Mouse (Mus musculus): Measurements from ENCODE around the gene Creb3l4. TPM values are rescaled to one million over a fixed set of nuclear protein-coding genes. Genes with fewer than 3 reads are reported as not detected.

Creb3l4 gene
- total RNA-seq, 4 experiments from 2014 or later: 0.23 to 0.45 TPM; not detected in 2

DNA sequence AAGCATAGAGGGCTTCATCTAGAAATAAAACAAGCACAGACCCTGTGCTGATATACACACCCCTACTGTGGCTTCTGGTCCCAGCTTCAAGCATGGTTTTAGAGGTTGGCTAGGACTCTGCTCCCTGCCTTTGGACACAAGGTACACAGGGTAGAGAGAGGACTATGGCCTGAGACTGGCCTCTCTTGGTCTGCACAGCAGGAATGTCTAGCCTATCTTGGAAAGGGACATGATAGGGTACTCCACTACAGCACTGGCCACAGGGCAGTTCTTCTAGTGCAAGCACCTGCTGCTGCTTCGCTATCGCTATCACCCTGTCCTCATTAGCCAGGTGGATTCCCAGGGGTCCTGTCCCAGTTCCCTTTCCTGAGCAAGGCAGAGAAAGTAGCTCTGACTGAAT is 2.1 kb downstream of the Creb3l4 start:
- no peak for DNase-seq (ENCODE audit: low spot score in 2 of 2)

DNA sequence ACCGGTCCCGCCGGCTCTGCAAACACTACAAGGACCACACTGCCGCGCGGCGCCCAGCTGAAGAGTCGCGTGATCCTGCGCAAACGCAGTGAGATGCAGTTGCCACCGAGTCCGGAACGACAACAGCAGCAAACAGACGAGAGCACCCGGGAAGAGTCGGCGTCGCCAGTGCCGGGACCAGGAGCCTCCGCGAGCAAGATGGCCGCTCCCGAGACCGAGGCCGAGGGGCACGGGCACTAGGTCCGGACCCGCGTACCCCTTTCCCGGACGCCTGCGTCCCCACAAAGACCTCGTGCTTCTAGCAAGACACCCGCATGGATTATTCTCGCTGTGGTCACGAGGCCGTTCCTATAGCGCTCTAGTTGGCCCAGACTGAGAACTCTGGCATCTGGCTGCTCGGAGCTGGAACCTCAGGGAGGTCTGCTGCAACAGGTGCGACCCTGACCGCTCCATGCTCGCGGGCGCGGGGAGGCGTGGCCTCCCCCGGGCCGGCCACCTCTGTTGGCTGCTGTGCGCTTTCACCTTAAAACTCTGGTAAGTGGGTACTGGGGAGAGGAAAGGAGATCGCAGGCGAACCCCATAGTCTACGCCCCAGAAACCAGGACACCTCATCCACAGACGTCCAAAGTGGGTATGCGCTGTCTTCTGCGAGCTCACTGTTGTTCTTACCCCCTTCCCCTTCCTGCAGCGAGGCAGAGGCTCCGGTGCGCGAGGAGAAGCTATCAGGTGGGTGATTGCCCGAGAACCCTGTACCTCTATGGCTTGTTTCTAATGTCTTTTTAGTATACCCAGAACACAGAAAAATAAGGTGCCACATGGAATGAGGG is 11.6 kb downstream of the Creb3l4 start, which contains the start of gene Jtb:
Jtb (plus strand) TSS at position 91 of the 827 bp plus-strand sequence.
- peak; percentile 95 to 96 for DNase-seq (ENCODE audit: low spot score in 2 of 2)

DNA sequence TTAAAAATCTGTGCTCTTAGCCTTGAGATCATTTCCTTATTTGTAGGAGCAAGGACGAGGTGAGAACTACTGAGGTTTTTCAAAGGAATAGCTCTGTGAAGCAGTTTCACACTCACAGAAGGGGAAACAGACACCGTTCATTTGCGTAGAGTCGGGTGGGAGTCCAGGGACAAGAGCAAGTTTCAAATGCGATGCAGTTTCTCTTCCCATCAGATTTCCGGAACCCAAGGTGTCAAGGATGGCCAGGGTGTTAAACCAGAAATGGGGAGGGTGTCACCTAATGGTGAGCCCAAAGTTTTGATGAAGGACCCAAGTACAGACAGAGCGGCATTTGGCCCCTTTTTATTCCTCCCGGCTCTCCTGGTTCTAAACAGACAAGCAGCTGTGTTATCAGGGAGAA is 12.2 kb downstream of the Creb3l4 start:
- no peak for DNase-seq (ENCODE audit: low spot score in 2 of 2)

DNA sequence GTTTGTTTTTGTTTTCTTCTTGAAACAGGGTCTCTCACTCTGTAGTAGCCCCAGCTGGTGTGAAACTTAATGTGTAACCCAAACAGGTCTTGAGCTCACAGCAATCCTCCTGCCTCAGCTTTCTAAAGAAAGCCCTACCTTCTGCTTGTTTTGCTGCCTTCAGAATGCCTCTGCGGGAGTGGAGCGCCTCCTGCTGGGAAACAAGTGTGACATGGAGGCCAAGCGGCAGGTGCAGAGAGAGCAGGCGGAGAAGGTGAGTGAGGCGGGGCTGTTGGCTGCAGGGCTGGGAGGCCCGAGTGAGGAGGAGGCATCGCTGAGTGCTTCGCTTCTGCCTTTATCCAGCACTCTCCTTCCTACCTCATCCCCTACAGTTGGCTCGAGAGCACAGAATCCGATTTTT is 19.0 kb downstream of the Creb3l4 start:
- DNase-seq (ENCODE audit: low spot score in 2 of 2): no peak

DNA sequence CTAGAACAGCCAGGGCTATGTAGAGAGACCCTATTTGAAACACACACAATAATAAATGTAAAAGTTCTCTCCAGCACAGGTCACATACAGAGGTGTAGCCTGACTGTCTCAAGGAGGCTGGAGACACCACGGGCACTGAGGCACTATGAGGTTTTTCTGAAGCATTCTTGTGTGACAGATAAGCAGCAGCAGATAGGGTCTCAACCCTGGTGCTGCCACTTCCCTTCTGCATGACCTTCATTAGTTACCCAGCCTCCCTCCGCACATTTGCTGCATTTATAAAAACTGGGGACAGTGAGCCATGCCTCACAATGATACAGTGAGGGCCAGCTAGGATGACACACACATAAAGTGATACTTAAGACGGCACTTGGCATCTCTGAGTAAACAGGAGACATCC is 20.4 kb downstream of the Creb3l4 start:
- no peak for DNase-seq (ENCODE audit: low spot score in 2 of 2)

DNA sequence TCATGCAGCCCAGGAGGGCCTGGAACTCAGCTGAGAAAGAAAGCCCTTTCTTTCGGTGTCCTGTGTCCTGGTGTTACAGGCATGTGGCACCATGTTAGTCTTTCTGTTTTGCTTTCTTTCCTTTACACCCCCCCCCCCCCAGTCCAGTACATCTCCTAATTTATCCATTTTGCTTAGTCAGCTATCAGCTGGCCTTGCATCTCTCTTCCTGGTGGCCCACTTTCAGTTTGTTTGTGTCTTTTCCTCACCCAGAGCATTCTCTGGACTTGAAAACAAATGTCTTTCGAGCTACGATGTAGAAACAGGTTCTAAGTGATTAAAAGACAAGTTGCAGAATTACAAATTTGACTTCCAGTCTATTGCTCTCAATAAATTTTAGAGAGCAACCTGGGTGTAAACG is 20.9 kb downstream of the Creb3l4 start:
- no peak for DNase-seq (ENCODE audit: low spot score in 2 of 2)

DNA sequence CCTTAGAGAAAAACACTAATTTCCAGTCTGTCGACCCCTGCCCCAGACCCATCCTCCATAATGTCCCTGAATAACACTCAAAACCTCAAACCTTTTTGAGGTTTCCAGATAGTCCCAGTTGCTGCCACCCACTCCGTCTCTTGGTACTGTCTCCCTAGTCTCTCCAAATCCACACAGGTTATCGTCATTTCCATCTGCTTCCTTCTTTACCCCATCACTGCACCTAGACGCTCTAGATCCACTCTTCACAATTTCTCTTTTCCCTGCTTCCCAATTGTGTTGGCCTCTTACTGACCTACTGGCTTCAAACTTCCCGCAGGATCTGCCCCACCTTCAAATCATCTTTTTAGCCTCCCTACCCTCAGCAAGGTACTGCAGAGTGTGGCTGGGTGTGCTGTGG is 22.2 kb downstream of the Creb3l4 start:
- no peak for DNase-seq (ENCODE audit: low spot score in 2 of 2)

DNA sequence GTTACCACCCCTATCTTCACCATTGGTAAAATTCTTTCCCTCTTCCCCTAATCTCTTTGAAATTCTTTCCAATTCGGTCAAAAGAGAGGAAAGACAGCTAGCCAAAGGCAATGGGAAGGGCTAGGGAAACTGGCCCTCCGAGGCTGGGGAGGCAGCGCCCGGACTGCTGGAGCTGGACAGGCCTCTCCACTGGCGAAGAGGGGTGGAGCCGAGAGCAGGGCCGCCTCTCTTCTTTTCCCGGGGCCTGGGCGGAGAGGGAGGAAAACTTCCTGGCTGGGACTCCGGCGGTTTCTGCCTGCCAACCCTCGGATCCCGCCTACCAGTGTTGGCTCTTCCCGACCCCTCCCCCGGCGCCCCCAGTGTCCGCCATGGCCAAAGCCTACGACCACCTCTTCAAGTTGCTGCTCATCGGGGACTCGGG is 22.8 kb downstream of the Creb3l4 start:
- DNase-seq (ENCODE audit: low spot score in 2 of 2): peak in 1 of 2 experiments; percentile 18

DNA sequence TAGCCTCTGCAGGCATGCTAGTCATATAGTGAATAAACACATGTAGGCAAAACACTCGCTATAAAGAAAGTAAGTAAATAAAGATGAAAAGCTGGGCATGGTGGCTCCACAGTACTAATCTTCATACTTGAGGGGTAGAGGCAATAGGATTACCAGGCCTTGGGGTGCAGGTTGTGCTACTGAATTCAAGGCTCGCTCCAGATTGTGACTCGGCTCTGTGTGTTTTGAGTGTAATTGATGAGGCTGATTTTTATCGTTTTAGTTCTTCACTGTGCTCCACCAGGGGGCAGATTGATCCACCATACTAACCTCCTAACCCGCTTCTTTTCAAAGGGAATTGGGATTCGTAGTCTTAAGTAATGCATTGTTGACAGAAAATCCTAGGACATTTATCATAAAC is 23.2 kb downstream of the Creb3l4 start:
- DNase-seq (ENCODE audit: low spot score in 2 of 2): peak in 1 of 2 experiments; percentile 65

DNA sequence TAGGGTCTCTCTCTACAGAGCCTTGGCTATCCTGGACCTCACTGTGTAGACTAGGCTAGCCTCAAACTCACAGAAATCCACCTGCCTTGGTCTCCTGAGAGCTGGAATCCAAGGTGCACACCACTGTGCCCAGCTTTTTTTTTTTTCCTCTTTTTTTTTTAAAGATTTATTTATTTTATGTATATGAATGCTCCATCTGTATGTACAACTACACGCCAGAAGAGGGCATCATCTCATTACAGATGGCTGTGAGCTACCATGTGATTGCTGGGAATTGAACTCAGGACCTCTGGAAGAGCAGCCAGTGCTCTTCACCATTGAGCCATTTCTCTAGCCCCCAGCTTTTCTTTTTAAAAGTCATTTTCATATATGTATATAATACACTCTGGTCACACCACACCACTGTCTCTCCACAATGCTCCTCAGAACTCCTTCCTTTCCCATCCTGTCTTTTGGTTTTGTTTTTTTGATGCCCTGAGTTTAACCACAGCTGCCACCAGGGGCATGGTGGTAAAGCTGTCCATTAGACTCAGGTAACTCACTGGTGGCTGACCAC is 27.4 kb downstream of the Creb3l4 start:
- no peak for DNase-seq (ENCODE audit: low spot score in 2 of 2)

DNA sequence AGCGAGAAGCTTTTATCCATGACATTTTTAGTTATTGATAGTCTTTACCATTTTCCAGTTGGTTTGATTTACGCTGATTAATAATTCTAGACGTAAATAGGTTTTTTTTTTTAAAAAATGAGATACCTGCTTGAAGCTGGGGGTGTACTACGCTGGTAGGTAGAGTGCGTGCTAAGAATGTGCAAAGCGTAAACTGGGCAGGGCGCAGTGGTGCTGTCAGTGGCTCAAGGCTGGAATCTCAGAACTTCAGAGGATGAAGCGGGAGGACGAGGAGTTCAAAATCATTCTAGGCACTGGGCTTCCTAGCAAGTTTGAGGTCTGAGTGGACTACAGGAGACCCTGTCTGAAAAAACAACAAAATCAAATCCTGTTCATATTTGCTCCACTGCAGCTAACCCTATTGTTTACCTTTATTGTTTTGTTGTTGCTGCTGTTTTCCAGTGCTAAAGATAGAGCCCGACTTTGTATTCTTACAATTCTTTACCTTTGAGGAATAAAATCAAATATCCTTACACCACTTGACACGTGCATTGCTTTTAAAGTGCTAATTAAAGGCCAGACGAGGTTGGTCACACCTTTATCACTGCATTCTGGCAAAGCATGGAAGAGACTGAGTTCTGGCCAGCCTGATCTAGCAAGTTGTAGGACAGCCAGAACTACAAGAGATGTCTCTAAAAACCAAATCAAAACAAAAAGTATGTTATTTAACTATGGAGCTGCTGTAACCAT is 29.2 kb downstream of the Creb3l4 start:
- no peak for DNase-seq (ENCODE audit: low spot score in 2 of 2)

DNA sequence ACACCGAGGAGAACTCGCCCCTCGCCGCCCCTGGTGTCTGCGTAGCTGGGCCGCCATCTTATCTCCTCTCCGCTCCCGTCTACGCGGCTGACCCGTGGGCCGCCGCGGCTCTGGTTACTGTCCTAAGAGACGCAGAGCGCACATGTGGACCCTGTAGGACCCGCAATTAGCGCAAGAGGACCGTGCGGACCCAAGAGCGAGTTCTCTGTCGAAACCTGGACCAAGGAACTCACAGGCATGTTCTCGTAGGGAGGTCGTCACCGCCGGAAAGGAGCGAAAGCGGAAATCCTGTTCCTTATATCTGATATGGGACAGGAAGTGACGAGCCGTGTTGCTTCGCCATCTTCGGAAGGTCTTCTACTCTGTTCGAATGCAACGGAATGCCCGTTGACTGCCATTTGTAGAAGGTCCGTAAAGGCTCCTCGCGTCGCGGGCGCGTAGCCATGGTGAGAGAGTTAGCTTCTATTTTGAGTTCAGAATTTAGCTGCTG is 29.9 kb downstream of the Creb3l4 start, which contains the start of the genes Rps27 and Rab13:
Rps27 (minus strand) TSS at position 275 of the 490 bp plus-strand sequence.
Rab13 (plus strand) TSS at position 319 of the 490 bp plus-strand sequence.
- DNase-seq (ENCODE audit: low spot score in 2 of 2): peak; percentile 93 to 94

DNA sequence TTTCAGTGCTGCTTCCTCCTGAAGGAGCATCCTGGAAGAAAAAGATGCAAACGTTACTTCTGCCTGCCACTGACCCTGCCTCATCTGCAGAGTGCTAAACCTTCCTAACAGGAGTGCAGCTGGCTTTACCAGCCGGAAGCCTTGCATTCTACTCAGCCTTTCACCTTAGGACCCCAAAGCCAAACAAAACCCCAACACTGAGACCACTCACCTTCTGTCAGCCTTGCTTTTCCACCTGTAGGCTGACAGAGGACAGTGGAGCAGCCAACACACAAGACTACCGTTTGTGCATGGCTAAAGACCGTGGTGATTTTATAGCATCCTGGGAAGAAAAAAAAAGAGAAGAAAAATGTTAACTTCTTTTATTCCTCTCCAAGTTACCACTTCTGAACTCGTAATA is 30.6 kb downstream of the Creb3l4 start:
- no peak for DNase-seq (ENCODE audit: low spot score in 2 of 2)

DNA sequence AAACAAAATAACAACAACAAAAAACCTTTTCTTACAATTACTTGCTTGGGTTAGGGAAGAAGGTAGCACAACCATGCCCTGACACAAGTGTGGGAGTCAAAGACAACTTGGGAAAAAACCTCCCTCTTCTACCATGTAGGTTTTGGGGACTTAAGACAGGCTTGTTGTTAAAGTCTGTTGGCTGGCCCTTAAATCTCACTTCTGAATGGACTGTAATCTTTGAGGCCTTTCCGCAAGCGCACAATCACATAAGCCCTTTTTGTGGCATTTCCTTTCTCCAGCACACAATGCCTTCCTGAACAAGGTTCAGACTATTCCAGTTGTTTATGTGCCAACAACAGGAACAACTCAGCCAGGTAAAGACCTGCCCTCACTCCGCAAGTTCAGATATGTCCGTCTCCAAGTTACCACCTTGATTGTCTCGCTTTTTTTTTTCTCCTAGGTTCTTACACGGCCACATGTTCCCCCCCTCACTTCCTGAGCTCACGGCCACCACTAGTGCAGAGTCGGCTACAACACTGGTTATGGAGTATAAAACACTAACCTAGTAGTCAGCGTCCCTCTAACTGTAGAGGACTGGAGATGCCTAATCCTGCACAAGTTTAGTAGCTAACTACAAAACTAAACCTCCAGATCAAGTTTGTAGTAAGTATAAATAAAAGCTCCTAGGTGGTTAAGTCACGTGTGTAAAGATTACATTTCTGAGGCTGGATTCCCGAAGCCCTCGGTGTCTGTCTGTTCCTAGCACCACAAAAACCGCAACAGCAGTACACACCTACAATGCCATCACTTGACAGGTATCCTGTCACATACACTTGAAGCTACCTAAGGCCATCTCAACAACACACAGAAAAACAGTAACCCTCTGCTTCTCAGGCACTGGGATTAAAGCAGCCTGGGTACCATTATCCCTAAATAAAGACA is 31.6 kb downstream of the Creb3l4 start:
- no peak for DNase-seq (ENCODE audit: low spot score in 2 of 2)

DNA sequence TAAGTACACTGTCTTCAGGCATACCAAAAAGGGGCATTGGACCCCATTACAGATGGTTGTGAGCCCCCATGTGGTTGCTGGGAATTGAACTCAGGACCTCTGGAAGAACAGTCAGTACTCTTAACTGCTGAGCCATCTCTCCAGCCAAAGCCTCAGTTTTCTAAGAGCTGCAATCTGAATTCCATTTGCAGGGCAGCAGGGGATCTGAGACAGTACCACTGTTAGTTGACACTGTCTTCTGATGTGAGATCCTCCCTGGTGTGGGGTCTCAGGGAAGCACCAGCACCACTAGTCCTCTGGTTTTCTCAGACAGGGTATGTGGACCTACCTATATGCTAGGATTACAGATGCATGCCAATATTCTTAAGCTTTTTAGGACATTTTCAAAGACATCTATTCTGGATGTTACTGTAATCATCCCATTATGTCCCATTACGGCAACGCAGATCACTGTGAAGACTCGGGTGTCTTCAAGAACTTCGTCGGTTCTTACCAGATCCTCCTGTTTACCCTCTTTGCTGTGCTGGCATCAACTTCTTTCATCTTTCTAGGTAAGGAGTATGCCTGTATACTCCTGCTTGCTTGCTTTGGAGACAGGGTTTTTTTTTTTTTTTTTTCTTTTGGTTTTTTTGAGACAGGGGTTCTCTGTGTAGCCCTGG is 33.3 kb downstream of the Creb3l4 start:
- no peak for DNase-seq (ENCODE audit: low spot score in 2 of 2)

DNA sequence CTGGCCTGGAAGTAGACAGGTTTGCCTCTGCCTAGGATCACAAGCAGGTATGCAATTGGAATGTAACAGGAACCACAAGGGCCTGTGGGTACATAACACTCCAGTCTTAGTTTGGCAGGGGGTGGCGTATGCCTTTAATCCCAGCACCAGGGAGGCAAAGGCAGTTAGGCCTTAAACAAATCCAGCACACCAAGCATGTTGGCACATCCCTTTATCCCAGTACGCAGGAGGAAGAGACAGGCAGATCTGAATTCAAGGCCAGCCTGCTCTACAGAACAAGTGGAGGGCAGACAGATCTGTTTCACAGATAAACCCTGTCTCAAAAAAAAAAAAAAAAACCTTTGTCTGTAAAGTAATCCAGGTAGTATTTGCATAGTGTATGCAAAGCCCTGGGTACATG is 34.6 kb downstream of the Creb3l4 start:
- no peak for DNase-seq (ENCODE audit: low spot score in 2 of 2)

DNA sequence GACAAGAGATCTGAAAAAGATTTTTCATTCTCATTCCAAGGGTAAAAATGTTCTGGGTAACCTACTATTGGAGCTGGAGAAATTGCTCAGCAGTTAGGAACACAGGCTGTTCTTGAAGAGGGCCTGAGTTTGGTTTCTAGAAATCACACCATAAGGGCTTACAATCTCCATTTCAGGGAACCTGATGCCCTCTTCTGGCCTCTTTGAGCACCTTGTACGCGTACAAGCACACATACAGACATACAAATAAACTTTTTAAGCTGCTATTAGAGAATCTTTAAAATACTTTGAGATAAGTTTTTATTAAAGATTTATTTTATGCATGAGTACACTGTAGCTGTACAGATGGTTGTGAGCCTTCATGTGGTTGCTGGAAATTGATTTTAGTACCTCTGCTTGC is 38.7 kb downstream of the Creb3l4 start:
- DNase-seq (ENCODE audit: low spot score in 2 of 2): no peak

DNA sequence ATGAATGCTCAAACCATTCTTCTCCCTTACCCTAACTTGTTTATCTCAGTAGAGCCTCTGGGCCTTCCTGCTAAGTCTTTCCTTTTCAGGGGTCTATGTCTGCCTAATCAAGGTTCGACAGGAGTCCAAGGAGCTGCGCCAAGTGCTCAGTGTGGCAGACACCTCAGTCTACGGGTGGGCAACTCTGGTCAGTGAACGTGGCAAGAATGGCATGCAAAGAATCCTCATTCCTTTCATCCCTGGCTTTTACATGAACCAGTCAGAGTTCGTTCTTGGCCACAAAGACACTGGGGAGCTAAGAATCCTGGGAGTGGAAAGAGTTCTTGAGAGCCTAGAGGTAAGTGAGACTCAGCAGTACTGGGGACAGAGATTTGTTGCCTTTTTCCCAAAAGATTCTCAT is 39.7 kb downstream of the Creb3l4 start:
- DNase-seq (ENCODE audit: low spot score in 2 of 2): no peak

DNA sequence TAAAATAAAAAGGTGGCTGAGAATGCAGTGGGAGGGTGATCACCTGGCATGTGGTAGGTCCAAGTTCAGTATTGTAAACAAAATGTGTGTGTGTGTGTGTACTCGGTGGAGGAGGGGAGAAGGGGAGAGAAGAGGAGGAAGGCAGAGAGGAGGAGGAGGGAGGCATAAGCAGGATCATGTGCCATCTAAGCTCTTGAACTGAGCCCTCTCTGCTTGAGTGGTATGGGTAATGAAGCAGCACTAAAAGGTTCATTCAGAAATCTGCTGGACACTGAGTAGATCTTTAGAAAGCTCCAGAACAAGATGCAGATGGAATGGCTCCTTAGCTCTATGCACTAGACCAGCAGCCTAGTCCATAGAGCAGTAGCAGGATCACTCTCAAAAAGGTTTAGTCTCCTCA is 40.4 kb downstream of the Creb3l4 start:
- no peak for DNase-seq (ENCODE audit: low spot score in 2 of 2)

DNA sequence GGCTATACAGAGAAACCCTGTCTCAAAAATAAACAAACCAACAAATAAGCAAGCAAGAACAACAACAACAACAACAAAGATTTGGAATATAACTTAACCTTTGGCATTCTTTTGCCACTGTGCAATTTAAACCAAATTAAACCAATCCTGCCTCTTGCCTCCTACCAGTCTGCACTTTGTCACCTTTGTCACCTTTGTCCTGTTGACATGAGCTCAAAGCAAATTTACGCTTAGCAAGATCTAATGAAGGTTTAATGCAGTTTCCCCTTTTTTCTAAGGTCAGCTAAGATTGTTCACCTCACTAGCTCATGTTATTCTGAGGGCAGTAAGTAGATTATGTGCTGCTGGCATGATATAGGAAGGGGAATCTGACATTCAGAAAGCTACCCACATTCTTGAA is 45.8 kb downstream of the Creb3l4 start:
- no peak for DNase-seq (ENCODE audit: low spot score in 2 of 2)
